Mouse (Mus musculus) embryonic fibroblast, embryonic 13.5 days (primary cell): ENCODE measurements around the gene Socs5. TPM values are rescaled to one million over a fixed set of nuclear protein-coding genes. Genes with fewer than 3 reads are reported as not detected.
A peak's percentile ranks its signal among the peaks of the same experiment; 100 is the strongest.

Experiments used
- H3K27ac ChIP-seq: 2 replicates; pipeline ENCODE4 v1.5.1; 2012; ENCODE audit warnings: low read length, control low read depth, inconsistent platforms; ENCODE audit not compliant: insufficient read depth
- H3K4me1 ChIP-seq: 2 replicates; pipeline ENCODE4 v1.6.1; 2011; ENCODE audit warnings: low read length; ENCODE audit not compliant: control insufficient read depth, insufficient read depth
- H3K4me3 ChIP-seq: 2 replicates; pipeline ENCODE4 v1.5.1; 2011; ENCODE audit warnings: mild to moderate bottlenecking, control low read depth, low read length; ENCODE audit not compliant: insufficient read depth
- CTCF ChIP-seq: IDR thresholded peaks from 2 replicates; pipeline ENCODE4 v1.5.1; 2011; ENCODE audit warnings: mild to moderate bottlenecking, control low read depth, low read length, moderate library complexity, borderline replicate concordance; ENCODE audit not compliant: insufficient read depth
- POLR2A ChIP-seq: IDR thresholded peaks from 2 replicates; pipeline ENCODE4 v1.6.1; 2011; ENCODE audit warnings: low read depth, mild to moderate bottlenecking, control low read depth, low read length, moderate library complexity
- polyA plus RNA-seq: library from polyadenylated mRNA; stranded (reverse); fragments of >200 nt; gene quantifications from 2 replicates; pipeline ENCODE4 v1.2.4, GENCODE M21; 2011; ENCODE audit warnings: low read depth; ENCODE audit not compliant: missing spikeins, insufficient read length

Gene Socs5
- polyA plus RNA-seq, 1 experiment = 60.0 TPM

- H3K4me3 ChIP-seq = no peak overlapping the region
- H3K27ac ChIP-seq = no peak overlapping the region
- TF ChIP-seq POLR2A = no peak
- TF ChIP-seq CTCF = no peak
- no peaks in the 10 kb centered on the region for H3K4me1 ChIP-seq
Observed at GRCm38 (mm10) chr17:87082547-87082946, 24.9 kb upstream of the Socs5 start.

GRCm38 (mm10) chr17:87083671-87084070, 23.8 kb upstream of the Socs5 start:
- no peak overlapping the region for H3K27ac ChIP-seq
- no peak overlapping the region for H3K4me3 ChIP-seq
- no peaks in the 10 kb centered on the region for H3K4me1 ChIP-seq
- TF ChIP-seq CTCF (no peak), POLR2A (no peak)

- no peak for TF ChIP-seq POLR2A
- TF ChIP-seq CTCF = no peak
Observed at GRCm38 (mm10) chr17:87085726-87086125, 21.8 kb upstream of the Socs5 start.

GRCm38 (mm10) chr17:87089296-87089695, 18.2 kb upstream of the Socs5 start:
- TF ChIP-seq POLR2A = no peak
- no peak for TF ChIP-seq CTCF
- no peaks in the 10 kb centered on the region for H3K4me1 ChIP-seq
- no peak overlapping the region for H3K4me3 ChIP-seq
- H3K27ac ChIP-seq = no peak overlapping the region

More at GRCm38 (mm10) chr17:87085726-87086125, 21.8 kb upstream of the Socs5 start:
- Histone ChIP-seq H3K4me3 (no peak overlapping the region), H3K4me1 (no peaks in the 10 kb centered on the region), H3K27ac (no peak overlapping the region)

- Histone ChIP-seq H3K27ac (no peak overlapping the region), H3K4me3 (no peak overlapping the region), H3K4me1 (no peaks in the 10 kb centered on the region)
- TF ChIP-seq CTCF (no peak), POLR2A (no peak)
Observed at GRCm38 (mm10) chr17:87093061-87093460, 14.4 kb upstream of the Socs5 start.

GRCm38 (mm10) chr17:87096951-87097350, 10.5 kb upstream of the Socs5 start:
- TF ChIP-seq CTCF (no peak), POLR2A (no peak)
- H3K4me3 ChIP-seq = no peak overlapping the region
- no peak overlapping the region for H3K27ac ChIP-seq
- no peaks in the 10 kb centered on the region for H3K4me1 ChIP-seq

GRCm38 (mm10) chr17:87097576-87097975, 9.9 kb upstream of the Socs5 start:
- TF ChIP-seq CTCF (no peak), POLR2A (no peak)
- no peak overlapping the region for H3K4me3 ChIP-seq
- no peak overlapping the region for H3K27ac ChIP-seq
- no peaks in the 10 kb centered on the region for H3K4me1 ChIP-seq

- TF ChIP-seq CTCF (no peak), POLR2A (no peak)
- H3K4me1 ChIP-seq = peaks cover 12% of the 10 kb centered on the region
- no peak overlapping the region for H3K27ac ChIP-seq
- no peak overlapping the region for H3K4me3 ChIP-seq
Observed at GRCm38 (mm10) chr17:87100947-87101346, 6.5 kb upstream of the Socs5 start.

GRCm38 (mm10) chr17:87102636-87103035, 4.8 kb upstream of the Socs5 start:
- Histone ChIP-seq H3K4me3 (no peak overlapping the region), H3K27ac (peak overlapping the region; percentile 36), H3K4me1 (peaks cover 13% of the 10 kb centered on the region)
- no peak for TF ChIP-seq CTCF
- TF ChIP-seq POLR2A = no peak

GRCm38 (mm10) chr17:87103060-87103459, 4.4 kb upstream of the Socs5 start:
- TF ChIP-seq CTCF (no peak), POLR2A (0 out of 2 replicates have a peak, but pooled peaks have one; percentile 6)
- H3K4me3 ChIP-seq = no peak overlapping the region
- peak overlapping the region; percentile 36 for H3K27ac ChIP-seq
- H3K4me1 ChIP-seq = peaks cover 13% of the 10 kb centered on the region

- Histone ChIP-seq H3K4me1 (peaks cover 13% of the 10 kb centered on the region), H3K27ac (no peak overlapping the region), H3K4me3 (no peak overlapping the region)
- TF ChIP-seq POLR2A (no peak), CTCF (no peak)
Observed at GRCm38 (mm10) chr17:87104276-87104675, 3.2 kb upstream of the Socs5 start.
